ENCODE assay signal across 27 mouse cellular contexts in genomic region chr4:4944498-4944897, GRCm38 (mm10).
A peak's percentile ranks its signal among the peaks of the same experiment; 100 is the strongest.
DNase-seq lines count a peak whose midpoint lies in the region; ATAC-seq and TF ChIP-seq lines count a peak whose summit lies in the region.
"Had no signal": no experiment of that assay in that cellular context is flagged by ENCODE, and none has a peak within 500 bp of the region (broad histone marks: within the 10 kb centered on the region; RNA-seq: fewer than 3 reads in every experiment).

No protein-coding gene starts in this region.

- no peaks in the 10 kb centered on the region for H3K9me3 ChIP-seq in lung, embryonic 14.5 days (ENCODE audit: low read depth, low read length)
- H3K9me3 ChIP-seq: embryonic facial prominence, embryonic 10.5 days; embryonic facial prominence, embryonic 13.5 days; hindbrain, embryonic 10.5 days; hindbrain, embryonic 13.5 days had no signal

- ATAC-seq in lung, embryonic 14.5 days (ENCODE audit: insufficient read depth): peak; percentile 56; the same call in 1 of the 2 replicates
- ATAC-seq: CD4-positive, CD25-positive, alpha-beta regulatory T cell, adult 4 months; forebrain, embryonic 14.5 days; forebrain, postnatal 0 days; hindbrain, embryonic 16.5 days; inflammation-experienced regulatory T-cells, adult 6 months; intestine, embryonic 16.5 days had no signal

- no peaks in the 10 kb centered on the region for H3K36me3 ChIP-seq in lung, embryonic 14.5 days (ENCODE audit: insufficient read depth)
- H3K36me3 ChIP-seq: embryonic facial prominence, embryonic 10.5 days; embryonic facial prominence, embryonic 13.5 days; hindbrain, embryonic 10.5 days; hindbrain, embryonic 13.5 days had no signal

- H3K4me2 ChIP-seq in lung, embryonic 14.5 days: no peak overlapping the region
- H3K4me2 ChIP-seq: embryonic facial prominence, embryonic 13.5 days; heart, embryonic 11.5 days; hindbrain, embryonic 13.5 days had no signal

- no peak overlapping the region for H3K4me3 ChIP-seq in lung, embryonic 14.5 days (ENCODE audit: low read depth, low read length)
- no peak overlapping the region for H3K4me3 ChIP-seq in cerebellum, adult 2 months (replicated peaks; ENCODE audit: insufficient read depth, low read depth, low read length)
- H3K4me3 ChIP-seq: embryonic facial prominence, embryonic 10.5 days; embryonic facial prominence, embryonic 13.5 days; hindbrain, embryonic 10.5 days; hindbrain, embryonic 13.5 days had no signal

- no peak for TF ChIP-seq CTCF in lung, embryonic 14.5 days (IDR thresholded peaks at IDR 0.05; ENCODE audit: low read depth)
- TF ChIP-seq CTCF in cerebellum, adult 2 months (IDR thresholded peaks at IDR 0.05; ENCODE audit: borderline replicate concordance, insufficient read depth, low read depth, low read length): no peak

- no peaks in the 10 kb centered on the region for H3K27me3 ChIP-seq in lung, embryonic 14.5 days (ENCODE audit: insufficient read depth, low read length)
- H3K27me3 ChIP-seq in cerebellum, adult 2 months (ENCODE audit: control insufficient read depth, insufficient read depth, low read length): no peaks in the 10 kb centered on the region
- H3K27me3 ChIP-seq: embryonic facial prominence, embryonic 13.5 days; hindbrain, embryonic 13.5 days had no signal

- H3K9ac ChIP-seq in lung, embryonic 14.5 days: no peak overlapping the region
- H3K9ac ChIP-seq: embryonic facial prominence, embryonic 13.5 days; forebrain, postnatal 0 days; hindbrain, embryonic 13.5 days had no signal

- TF ChIP-seq POLR2A in cerebellum, adult 2 months (IDR thresholded peaks at IDR 0.05; ENCODE audit: borderline replicate concordance, insufficient read depth, low read length): no peak

- peak; percentile 51 for DNase-seq in lung, embryonic 14.5 days
- DNase-seq in lung, postnatal 25 days (ENCODE audit: low spot score): no peak
- DNase-seq in ZHBTc4 (ENCODE audit: low read depth, low spot score): peak; percentile 4
- DNase-seq in fibroblast of lung, adult 2 months (ENCODE audit: low read depth): peak; percentile 11
- no peak for DNase-seq in cerebellum, adult 2 months
- DNase-seq in heart, postnatal 14 days: no peak
- DNase-seq in gastrocnemius, adult 8-10 months (ENCODE audit: low spot score in 2 of 2): no peak
- DNase-seq: adrenal gland, adult 2 months; adrenal gland, postnatal 14 days; cerebellum, adult 11-12 months; cerebellum, adult 9-10 months; cerebellum, postnatal 14 days; forebrain, postnatal 0 days; gastrocnemius, postnatal 14 days; heart, adult 11 months; heart, postnatal 36 days; kidney, adult 2 months had no signal

- intact Hi-C loops in heart, postnatal 14 days (cut with DNase I): no loop called here

- H3K4me1 ChIP-seq in lung, embryonic 14.5 days (ENCODE audit: insufficient read depth): no peaks in the 10 kb centered on the region
- no peaks in the 10 kb centered on the region for H3K4me1 ChIP-seq in cerebellum, adult 2 months (ENCODE audit: control insufficient read depth, insufficient read depth, low read length)
- H3K4me1 ChIP-seq: embryonic facial prominence, embryonic 10.5 days; embryonic facial prominence, embryonic 13.5 days; hindbrain, embryonic 10.5 days; hindbrain, embryonic 13.5 days had no signal

- H3K27ac ChIP-seq in lung, embryonic 14.5 days (ENCODE audit: low read depth): no peak overlapping the region
- no peak overlapping the region for H3K27ac ChIP-seq in cerebellum, adult 2 months (ENCODE audit: insufficient read depth, low read length)
- H3K27ac ChIP-seq: embryonic facial prominence, embryonic 10.5 days; embryonic facial prominence, embryonic 13.5 days; hindbrain, embryonic 10.5 days; hindbrain, embryonic 13.5 days had no signal

Comparison
In these comparisons a context has a peak if more than half of its experiments do, and no peak if none do; other contexts are left out.
1. DNase-seq: peak in lung, embryonic 14.5 days (single experiment), ZHBTc4 (single experiment) and fibroblast of lung, adult 2 months (single experiment); none in lung, postnatal 25 days (single experiment), cerebellum, adult 2 months (0 of 2), heart, postnatal 14 days (0 of 2) and gastrocnemius, adult 8-10 months (0 of 2).